Mouse (Mus musculus) thymus, adult 2 months (tissue): ENCODE results near the gene Pdzph1.

ENCODE experiments used
- CTCF ChIP-seq: fragments of 200-500 bp; IDR thresholded peaks from 2 replicates; pipeline ENCODE4 v1.5.1; 2012; ENCODE audit warnings: mild to moderate bottlenecking, control low read depth, low read length, moderate library complexity, borderline replicate concordance; ENCODE audit not compliant: control insufficient read depth, poor library complexity, insufficient read depth; ENCODE audit errors: extremely low read depth
- POLR2A ChIP-seq: fragments of 200-500 bp; IDR thresholded peaks from 2 replicates; pipeline ENCODE4 v1.6.1; 2012; ENCODE audit warnings: mild to moderate bottlenecking, low read length, control low read depth, moderate library complexity; ENCODE audit not compliant: control insufficient read depth, poor library complexity, insufficient read depth; ENCODE audit errors: extremely low read depth

- no peak for TF ChIP-seq POLR2A
- no peak for TF ChIP-seq CTCF
Observed at GRCm38 (mm10) chr17:58870795-58871194, 120.4 kb downstream of the Pdzph1 start.
